Mouse (Mus musculus) megakaryocyte, embryonic 14.5 days (primary cell): ENCODE results near the gene Krt88.

ENCODE experiments used
- FLI1 ChIP-seq: IDR thresholded peaks from 2 replicates; pipeline ENCODE4 v1.6.1; 2012; ENCODE audit warnings: low read length, inconsistent platforms, mixed read lengths
- GATA1 ChIP-seq: IDR thresholded peaks from 3 replicates; pipeline ENCODE4 v1.6.1; 2012; ENCODE audit warnings: mixed read lengths, low read length, inconsistent platforms, borderline replicate concordance

DNA sequence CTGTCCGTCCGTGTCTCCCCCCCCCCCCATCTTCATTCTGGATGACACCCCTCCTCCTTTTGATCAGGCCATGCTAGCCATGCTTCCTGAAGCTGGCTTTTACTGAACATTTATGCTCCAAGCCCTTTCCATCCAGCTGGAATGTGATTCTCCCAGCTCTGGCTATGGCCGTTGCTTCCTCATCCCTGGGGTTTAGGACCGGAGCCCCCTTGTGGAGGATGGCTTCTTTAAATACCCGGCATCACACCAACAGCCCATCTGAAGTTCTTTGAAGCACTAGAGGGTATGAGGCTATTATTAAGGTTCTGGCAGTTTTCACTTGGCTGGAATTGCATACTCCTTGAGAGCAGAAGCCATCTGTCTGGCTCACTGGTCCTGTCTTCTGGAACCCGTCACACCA lies 26.6 kb upstream of the Krt88 start:
- TF ChIP-seq GATA1 (no peak), FLI1 (no peak)
